Mouse (Mus musculus): ENCODE measurements around the gene Smyd1. TPM values are rescaled to one million over a fixed set of nuclear protein-coding genes. Genes with fewer than 3 reads are reported as not detected.

Gene Smyd1
- total RNA-seq, 1 experiment = 6.8 TPM

- Histone ChIP-seq H3K9ac (ENCODE audit: insufficient read depth, low read depth, low read length, poor library complexity, severe bottlenecking) (no peak overlapping the region), H3K9me3 (ENCODE audit: control insufficient read depth, insufficient read depth, low read depth, low read length) (no peaks in the 10 kb centered on the region), H3K4me1 (ENCODE audit: control insufficient read depth in 2 of 2, insufficient read depth in 2 of 2, low read length in 2 of 2, poor library complexity in 1 of 2) (no peaks in the 10 kb centered on the region), H3K4me3 (ENCODE audit: insufficient read depth in 1 of 2, low read depth in 1 of 2, low read length in 2 of 2, poor library complexity in 1 of 2, severe bottlenecking in 1 of 2) (no peak overlapping the region), H3K27ac (ENCODE audit: insufficient read depth, low read depth, low read length, poor library complexity, severe bottlenecking) (no peak overlapping the region), H3K36me3 (ENCODE audit: control insufficient read depth, insufficient read depth, low read length, poor library complexity, severe bottlenecking) (no peaks in the 10 kb centered on the region)
- TF ChIP-seq ZC3H11A (IDR thresholded peaks at IDR 0.05; ENCODE audit: borderline replicate concordance, low read depth, low read length) (no peak), ZNF384 (IDR thresholded peaks at IDR 0.05; ENCODE audit: low read depth, low read length) (no peak), CHD2 (IDR thresholded peaks at IDR 0.05; ENCODE audit: low read depth, low read length) (no peak), HCFC1 (IDR thresholded peaks at IDR 0.05; ENCODE audit: borderline replicate concordance, insufficient read depth, low read length) (no peak), MAFK (IDR thresholded peaks at IDR 0.05; ENCODE audit: insufficient read depth, low read depth, low read length) (no peak)
- no peak for DNase-seq (ENCODE audit: low read depth, low spot score)
- in situ Hi-C loops (cut with MboI; ENCODE audit: low sequenced_read_pairs in 2 of 2, unreplicated experiment in 2 of 2) = no loop called here
Observed at GRCm38 (mm10) chr6:71184941-71185604, 137.0 kb downstream of the Smyd1 start.

- H3K4me3 ChIP-seq (ENCODE audit: insufficient read depth in 1 of 2, low read depth in 1 of 2, low read length in 2 of 2, poor library complexity in 1 of 2, severe bottlenecking in 1 of 2) = no peak overlapping the region
- TF ChIP-seq CHD2 (IDR thresholded peaks at IDR 0.05; ENCODE audit: low read depth, low read length) (no peak), ZNF384 (IDR thresholded peaks at IDR 0.05; ENCODE audit: low read depth, low read length) (no peak), MAFK (IDR thresholded peaks at IDR 0.05; ENCODE audit: insufficient read depth, low read depth, low read length) (no peak), HCFC1 (IDR thresholded peaks at IDR 0.05; ENCODE audit: borderline replicate concordance, insufficient read depth, low read length) (no peak), ZC3H11A (IDR thresholded peaks at IDR 0.05; ENCODE audit: borderline replicate concordance, low read depth, low read length) (no peak)
- H3K36me3 ChIP-seq (ENCODE audit: control insufficient read depth, insufficient read depth, low read length, poor library complexity, severe bottlenecking) = no peaks in the 10 kb centered on the region
- no peak overlapping the region for H3K9ac ChIP-seq (ENCODE audit: insufficient read depth, low read depth, low read length, poor library complexity, severe bottlenecking)
- no peak overlapping the region for H3K27ac ChIP-seq (ENCODE audit: insufficient read depth, low read depth, low read length, poor library complexity, severe bottlenecking)
- DNase-seq (ENCODE audit: low read depth, low spot score) = no peak
- H3K9me3 ChIP-seq (ENCODE audit: control insufficient read depth, insufficient read depth, low read depth, low read length) = no peaks in the 10 kb centered on the region
- in situ Hi-C loops (cut with MboI; ENCODE audit: low sequenced_read_pairs in 2 of 2, unreplicated experiment in 2 of 2) = no loop called here
- H3K4me1 ChIP-seq (ENCODE audit: control insufficient read depth in 2 of 2, insufficient read depth in 2 of 2, low read length in 2 of 2, poor library complexity in 1 of 2) = no peaks in the 10 kb centered on the region
Observed at GRCm38 (mm10) chr6:71180596-71180995, 141.4 kb downstream of the Smyd1 start.

- H3K27ac ChIP-seq (ENCODE audit: insufficient read depth, low read depth, low read length, poor library complexity, severe bottlenecking) = no peak overlapping the region
- DNase-seq (ENCODE audit: low read depth, low spot score) = no peak
- H3K9me3 ChIP-seq (ENCODE audit: control insufficient read depth, insufficient read depth, low read depth, low read length) = no peaks in the 10 kb centered on the region
- in situ Hi-C loops (cut with MboI; ENCODE audit: low sequenced_read_pairs in 2 of 2, unreplicated experiment in 2 of 2) = loop anchor here in 1 of 2 experiments (25.0 kb wide), 1 partner anchor 614 kb away; no protein-coding TSS in a partner anchor
- H3K9ac ChIP-seq (ENCODE audit: insufficient read depth, low read depth, low read length, poor library complexity, severe bottlenecking) = no peak overlapping the region
- H3K36me3 ChIP-seq (ENCODE audit: control insufficient read depth, insufficient read depth, low read length, poor library complexity, severe bottlenecking) = no peaks in the 10 kb centered on the region
- TF ChIP-seq MAFK (IDR thresholded peaks at IDR 0.05; ENCODE audit: insufficient read depth, low read depth, low read length) (no peak), HCFC1 (IDR thresholded peaks at IDR 0.05; ENCODE audit: borderline replicate concordance, insufficient read depth, low read length) (no peak), CHD2 (IDR thresholded peaks at IDR 0.05; ENCODE audit: low read depth, low read length) (no peak), ZNF384 (IDR thresholded peaks at IDR 0.05; ENCODE audit: low read depth, low read length) (no peak), ZC3H11A (IDR thresholded peaks at IDR 0.05; ENCODE audit: borderline replicate concordance, low read depth, low read length) (no peak)
- H3K4me3 ChIP-seq (ENCODE audit: insufficient read depth in 1 of 2, low read depth in 1 of 2, low read length in 2 of 2, poor library complexity in 1 of 2, severe bottlenecking in 1 of 2) = no peak overlapping the region
- H3K4me1 ChIP-seq (ENCODE audit: control insufficient read depth in 2 of 2, insufficient read depth in 2 of 2, low read length in 2 of 2, poor library complexity in 1 of 2) = no peaks in the 10 kb centered on the region
Observed at GRCm38 (mm10) chr6:71172812-71173580, 149.0 kb downstream of the Smyd1 start.

- H3K9me3 ChIP-seq (ENCODE audit: control insufficient read depth, insufficient read depth, low read depth, low read length) = no peaks in the 10 kb centered on the region
- H3K36me3 ChIP-seq (ENCODE audit: control insufficient read depth, insufficient read depth, low read length, poor library complexity, severe bottlenecking) = no peaks in the 10 kb centered on the region
- H3K9ac ChIP-seq (ENCODE audit: insufficient read depth, low read depth, low read length, poor library complexity, severe bottlenecking) = no peak overlapping the region
- in situ Hi-C loops (cut with MboI; ENCODE audit: low sequenced_read_pairs in 2 of 2, unreplicated experiment in 2 of 2) = loop anchor here in 1 of 2 experiments (10.0 to 25.0 kb wide), 2 partner anchors 128 to 621 kb away; no protein-coding TSS in a partner anchor
- H3K27ac ChIP-seq (ENCODE audit: insufficient read depth, low read depth, low read length, poor library complexity, severe bottlenecking) = no peak overlapping the region
- peak; percentile 42 for DNase-seq (ENCODE audit: low read depth, low spot score)
- TF ChIP-seq ZC3H11A (IDR thresholded peaks at IDR 0.05; ENCODE audit: borderline replicate concordance, low read depth, low read length) (peak; percentile 83), ZNF384 (IDR thresholded peaks at IDR 0.05; ENCODE audit: low read depth, low read length) (no peak)
- no peak overlapping the region for H3K4me3 ChIP-seq (ENCODE audit: insufficient read depth in 1 of 2, low read depth in 1 of 2, low read length in 2 of 2, poor library complexity in 1 of 2, severe bottlenecking in 1 of 2)
- peaks cover 0 to 4% of the 10 kb centered on the region in 2 experiments; a peak in 1 of 4 replicates for H3K4me1 ChIP-seq (ENCODE audit: control insufficient read depth in 2 of 2, insufficient read depth in 2 of 2, low read length in 2 of 2, poor library complexity in 1 of 2)
Observed at GRCm38 (mm10) chr6:71166551-71167169, 155.4 kb downstream of the Smyd1 start.

All from ES-E14 (cell line).